Mouse (Mus musculus) midbrain, embryonic 15.5 days (tissue): ENCODE data around the gene Lpin2. TPM values are rescaled to one million over a fixed set of nuclear protein-coding genes. Genes with fewer than 3 reads are reported as not detected.

Source experiments
- ATAC-seq: fragments of 200-750 bp; cut with Nextera tagmentation; replicated peaks from 2 replicates; pipeline ENCODE4 v1.8.0; 2017; ENCODE audit warnings: moderate TSS enrichment
- H3K27ac ChIP-seq: fragments of 300-500 bp; sonication (generic); 2 replicates; pipeline ENCODE4 v1.5.1; 2015; ENCODE audit warnings: mild to moderate bottlenecking, inconsistent platforms
- H3K27me3 ChIP-seq: fragments of 300-500 bp; sonication (generic); replicated peaks from 2 replicates; pipeline ENCODE4 v1.6.1; 2015; ENCODE audit warnings: inconsistent platforms
- H3K36me3 ChIP-seq: fragments of 300-500 bp; sonication (generic); replicated peaks from 2 replicates; pipeline ENCODE4 v1.6.1; 2015; ENCODE audit warnings: inconsistent platforms
- H3K4me1 ChIP-seq: fragments of 300-500 bp; sonication (generic); 2 replicates; pipeline ENCODE4 v1.6.1; 2015; ENCODE audit warnings: inconsistent platforms
- H3K4me2 ChIP-seq: fragments of 300-500 bp; sonication (generic); 2 replicates; pipeline ENCODE4 v1.6.1; 2015; ENCODE audit warnings: inconsistent platforms, mild to moderate bottlenecking, moderate library complexity
- H3K4me3 ChIP-seq: fragments of 300-500 bp; sonication (generic); 2 replicates; pipeline ENCODE4 v1.5.1; 2015; ENCODE audit warnings: mild to moderate bottlenecking, inconsistent platforms
- H3K9ac ChIP-seq: fragments of 300-500 bp; sonication (generic); 2 replicates; pipeline ENCODE4 v1.6.1; 2015; ENCODE audit warnings: mild to moderate bottlenecking, inconsistent platforms
- H3K9me3 ChIP-seq: fragments of 300-500 bp; sonication (generic); 2 replicates; pipeline ENCODE4 v1.6.1; 2016; ENCODE audit warnings: inconsistent platforms
- WGBS: fragments of 180-500 bp; shearing (Covaris S2); methylation state at CpG from one replicate; pipeline ENCODE4 v1.1.7; 2015; ENCODE audit warnings: mixed read lengths; 5-methylcytosine and 5-hydroxymethylcytosine counted together
- polyA plus RNA-seq: library from polyadenylated mRNA; unstranded; fragments of >200 nt; fragmentation: Nextera tagmentation; extraction: Ambion mirVana; gene quantifications from 2 replicates; pipeline ENCODE4 v1.2.1, GENCODE M21; 2015

Lpin2 gene
- polyA plus RNA-seq, 1 experiment from 2014 or later, result 47.6 TPM

DNA sequence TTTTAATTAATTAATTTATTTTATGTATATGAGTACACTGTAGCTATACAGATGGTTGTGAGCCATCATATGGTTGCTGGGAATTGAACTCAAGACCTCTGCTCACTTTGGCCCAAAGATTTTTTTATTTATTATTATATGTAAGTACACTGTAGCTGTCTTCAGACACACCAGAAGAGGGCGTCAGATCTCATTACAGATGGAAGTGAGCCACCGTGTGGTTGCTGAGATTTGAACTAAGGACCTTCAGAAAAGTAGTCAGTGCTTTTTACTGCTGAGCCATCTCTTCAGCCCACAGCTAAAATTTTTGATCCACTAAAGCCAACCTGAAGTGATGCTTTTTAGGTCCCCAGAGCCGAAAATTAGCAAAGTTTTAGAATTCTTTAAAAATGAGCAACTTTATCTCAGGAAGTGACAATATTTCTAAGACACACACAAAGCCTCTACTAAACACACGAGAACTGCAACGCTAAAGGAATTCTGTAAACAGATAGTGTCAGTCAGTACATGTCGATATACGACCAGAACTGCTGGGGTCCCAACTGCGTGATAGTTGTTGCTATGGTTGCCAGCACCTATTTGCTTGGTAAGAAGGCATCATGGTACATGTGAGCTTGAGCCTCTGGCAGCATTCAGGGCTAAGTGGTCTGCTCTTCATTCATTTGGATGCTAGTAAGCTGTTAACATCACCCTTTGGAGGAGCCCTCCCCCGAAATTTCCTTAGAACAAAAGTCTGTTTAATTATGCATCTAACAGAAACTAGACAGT lies 45.0 kb downstream of the Lpin2 start:
- Histone ChIP-seq H3K27ac (no peak overlapping the region), H3K27me3 (no peaks in the 10 kb centered on the region), H3K4me1 (no peaks in the 10 kb centered on the region), H3K36me3 (no peaks in the 10 kb centered on the region; the same call in 1 of the 2 replicates), H3K4me3 (no peak overlapping the region), H3K9ac (no peak overlapping the region), H3K9me3 (no peaks in the 10 kb centered on the region), H3K4me2 (no peak overlapping the region)
- ATAC-seq, result no peak
- WGBS, result 84% methylated on average over 9 of the region's 9 CpGs

- ATAC-seq, result no peak
- Histone ChIP-seq H3K36me3 (no peaks in the 10 kb centered on the region; the same call in 1 of the 2 replicates), H3K9me3 (no peaks in the 10 kb centered on the region), H3K9ac (no peak overlapping the region), H3K4me1 (no peaks in the 10 kb centered on the region), H3K27ac (no peak overlapping the region), H3K4me2 (no peak overlapping the region), H3K27me3 (no peaks in the 10 kb centered on the region), H3K4me3 (no peak overlapping the region)
- 85% methylated on average over 7 of the region's 7 CpGs for WGBS
Measured at GRCm38 (mm10) chr17:71228651-71229050, 46.3 kb downstream of the Lpin2 start.

- Histone ChIP-seq H3K4me3 (no peak overlapping the region), H3K4me2 (no peak overlapping the region), H3K27me3 (no peaks in the 10 kb centered on the region), H3K36me3 (no peaks in the 10 kb centered on the region; the same call in 1 of the 2 replicates), H3K4me1 (no peaks in the 10 kb centered on the region), H3K9ac (no peak overlapping the region), H3K9me3 (no peaks in the 10 kb centered on the region), H3K27ac (peak overlapping the region; percentile 70)
- WGBS, result 67% methylated on average over 9 of the region's 9 CpGs
- ATAC-seq, result peak; percentile 75
Measured at GRCm38 (mm10) chr17:71230108-71230709, 47.8 kb downstream of the Lpin2 start.

DNA sequence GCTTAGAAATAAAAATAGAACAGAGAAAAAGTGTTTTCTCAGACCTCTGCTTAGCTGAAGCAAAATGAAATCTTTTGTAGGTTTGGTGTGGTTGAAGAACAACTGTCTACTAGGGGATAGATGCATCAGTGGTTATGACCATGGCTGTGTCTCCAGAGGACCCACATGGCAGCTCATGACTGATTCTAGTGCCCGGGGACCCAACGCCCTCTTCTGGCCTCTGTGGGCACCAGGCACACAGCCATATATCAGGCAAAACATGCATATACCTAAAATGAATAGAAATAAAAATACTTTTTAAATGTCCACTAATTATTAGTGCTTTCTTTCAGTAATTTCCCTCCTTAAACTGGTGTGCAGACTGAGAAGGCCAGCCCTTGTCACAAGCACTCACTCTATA lies 49.6 kb downstream of the Lpin2 start:
- H3K27me3 ChIP-seq, result no peaks in the 10 kb centered on the region
- no peak overlapping the region for H3K9ac ChIP-seq
- no peaks in the 10 kb centered on the region for H3K9me3 ChIP-seq
- WGBS, result 91% methylated on average over 2 of the region's 2 CpGs
- no peak overlapping the region for H3K4me3 ChIP-seq
- H3K27ac ChIP-seq, result no peak overlapping the region
- H3K4me2 ChIP-seq, result no peak overlapping the region
- ATAC-seq, result no peak
- H3K36me3 ChIP-seq, result no peaks in the 10 kb centered on the region; the same call in 1 of the 2 replicates
- no peaks in the 10 kb centered on the region for H3K4me1 ChIP-seq

GRCm38 (mm10) chr17:71233210-71233609 lies 50.9 kb downstream of the Lpin2 start:
- Histone ChIP-seq H3K4me1 (no peaks in the 10 kb centered on the region), H3K9me3 (no peaks in the 10 kb centered on the region), H3K27ac (no peak overlapping the region), H3K4me2 (no peak overlapping the region), H3K27me3 (no peaks in the 10 kb centered on the region), H3K9ac (no peak overlapping the region), H3K36me3 (peaks cover 8% of the 10 kb centered on the region), H3K4me3 (no peak overlapping the region)
- ATAC-seq, result no peak
- WGBS, result 94% methylated on average over 4 of the region's 4 CpGs

- Histone ChIP-seq H3K4me2 (no peak overlapping the region), H3K4me1 (no peaks in the 10 kb centered on the region), H3K4me3 (no peak overlapping the region), H3K9ac (no peak overlapping the region), H3K36me3 (peaks cover 11% of the 10 kb centered on the region), H3K27ac (no peak overlapping the region), H3K27me3 (no peaks in the 10 kb centered on the region), H3K9me3 (no peaks in the 10 kb centered on the region)
- ATAC-seq, result no peak
- 86% methylated on average over 12 of the region's 12 CpGs for WGBS
Measured at GRCm38 (mm10) chr17:71234041-71234594, 51.8 kb downstream of the Lpin2 start.

- Histone ChIP-seq H3K27ac (no peak overlapping the region), H3K4me1 (no peaks in the 10 kb centered on the region), H3K4me3 (no peak overlapping the region), H3K9me3 (no peaks in the 10 kb centered on the region), H3K27me3 (no peaks in the 10 kb centered on the region), H3K36me3 (peaks cover 14% of the 10 kb centered on the region), H3K4me2 (no peak overlapping the region), H3K9ac (no peak overlapping the region)
- no peak for ATAC-seq
- 86% methylated on average over 12 of the region's 12 CpGs for WGBS
Measured at GRCm38 (mm10) chr17:71235229-71235958, 53.0 kb downstream of the Lpin2 start.

- 93% methylated on average over 7 of the region's 7 CpGs for WGBS
Measured at GRCm38 (mm10) chr17:71238494-71238893, 56.1 kb downstream of the Lpin2 start.

DNA sequence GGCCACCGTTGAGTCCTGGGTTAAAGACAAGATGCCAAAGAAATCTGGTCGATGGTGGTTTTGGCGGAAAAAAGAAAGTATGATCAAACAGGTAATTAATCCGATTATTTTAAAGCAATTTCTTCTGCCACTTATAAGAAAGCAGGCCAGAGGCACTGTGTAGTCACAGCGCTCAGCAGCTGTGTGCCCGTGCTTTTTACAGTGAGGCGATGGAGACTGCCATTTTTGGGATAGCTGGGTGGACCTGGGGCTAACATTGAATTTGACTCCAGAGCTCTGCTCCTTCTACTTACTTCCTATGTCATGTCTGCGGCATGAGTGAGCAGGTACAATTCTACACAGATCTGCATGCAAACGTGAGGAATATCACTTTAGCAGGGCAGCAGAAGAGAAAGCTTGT lies 58.5 kb downstream of the Lpin2 start:
- ATAC-seq, result no peak
- no peaks in the 10 kb centered on the region for H3K4me1 ChIP-seq
- peaks cover 41% of the 10 kb centered on the region for H3K36me3 ChIP-seq

More at GRCm38 (mm10) chr17:71238494-71238893, 56.1 kb downstream of the Lpin2 start:
- H3K4me1 ChIP-seq, result no peaks in the 10 kb centered on the region
- H3K4me3 ChIP-seq, result no peak overlapping the region
- no peak overlapping the region for H3K27ac ChIP-seq
- no peaks in the 10 kb centered on the region for H3K27me3 ChIP-seq
- no peak overlapping the region for H3K9ac ChIP-seq
- H3K36me3 ChIP-seq, result peaks cover 26% of the 10 kb centered on the region
- ATAC-seq, result no peak
- no peaks in the 10 kb centered on the region for H3K9me3 ChIP-seq
- no peak overlapping the region for H3K4me2 ChIP-seq

GRCm38 (mm10) chr17:71242666-71243065 lies 60.3 kb downstream of the Lpin2 start:
- 96% methylated on average over 7 of the region's 7 CpGs for WGBS
- no peak overlapping the region for H3K4me2 ChIP-seq
- H3K9ac ChIP-seq, result no peak overlapping the region
- no peak overlapping the region for H3K4me3 ChIP-seq
- ATAC-seq, result no peak
- no peaks in the 10 kb centered on the region for H3K9me3 ChIP-seq
- peaks cover 50% of the 10 kb centered on the region for H3K36me3 ChIP-seq
- no peaks in the 10 kb centered on the region for H3K4me1 ChIP-seq
- H3K27ac ChIP-seq, result no peak overlapping the region
- H3K27me3 ChIP-seq, result no peaks in the 10 kb centered on the region

More for the DNA sequence above, 58.5 kb downstream of the Lpin2 start:
- H3K9me3 ChIP-seq, result no peaks in the 10 kb centered on the region
- no peaks in the 10 kb centered on the region for H3K27me3 ChIP-seq
- 94% methylated on average over 9 of the region's 9 CpGs for WGBS
- no peak overlapping the region for H3K9ac ChIP-seq
- no peak overlapping the region for H3K4me2 ChIP-seq
- H3K4me3 ChIP-seq, result no peak overlapping the region
- no peak overlapping the region for H3K27ac ChIP-seq

DNA sequence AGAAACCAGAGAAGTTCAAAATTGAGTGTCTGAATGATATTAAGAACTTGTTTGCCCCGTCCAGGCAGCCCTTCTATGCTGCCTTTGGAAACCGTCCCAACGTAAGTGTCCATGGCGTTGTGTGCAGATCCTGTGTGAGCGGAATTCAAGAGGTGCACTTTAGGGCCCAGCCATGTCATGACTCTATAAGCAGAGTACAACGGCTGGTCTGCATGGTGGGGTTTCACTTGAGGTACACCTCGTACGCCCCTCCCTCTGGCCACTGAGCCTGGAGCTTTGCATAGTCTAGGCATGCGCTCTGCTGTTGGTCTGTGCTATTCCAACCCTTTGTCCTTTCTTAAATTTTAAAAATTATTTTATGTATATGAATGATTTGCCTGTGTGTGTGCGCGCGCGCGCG lies 62.8 kb downstream of the Lpin2 start:
- H3K4me3 ChIP-seq, result no peak overlapping the region
- H3K4me1 ChIP-seq, result no peaks in the 10 kb centered on the region
- no peak overlapping the region for H3K27ac ChIP-seq
- H3K4me2 ChIP-seq, result no peak overlapping the region
- no peaks in the 10 kb centered on the region for H3K9me3 ChIP-seq
- H3K36me3 ChIP-seq, result peaks cover 52% of the 10 kb centered on the region
- 96% methylated on average over 15 of the region's 15 CpGs for WGBS
- H3K9ac ChIP-seq, result no peak overlapping the region
- ATAC-seq, result no peak
- H3K27me3 ChIP-seq, result no peaks in the 10 kb centered on the region

DNA sequence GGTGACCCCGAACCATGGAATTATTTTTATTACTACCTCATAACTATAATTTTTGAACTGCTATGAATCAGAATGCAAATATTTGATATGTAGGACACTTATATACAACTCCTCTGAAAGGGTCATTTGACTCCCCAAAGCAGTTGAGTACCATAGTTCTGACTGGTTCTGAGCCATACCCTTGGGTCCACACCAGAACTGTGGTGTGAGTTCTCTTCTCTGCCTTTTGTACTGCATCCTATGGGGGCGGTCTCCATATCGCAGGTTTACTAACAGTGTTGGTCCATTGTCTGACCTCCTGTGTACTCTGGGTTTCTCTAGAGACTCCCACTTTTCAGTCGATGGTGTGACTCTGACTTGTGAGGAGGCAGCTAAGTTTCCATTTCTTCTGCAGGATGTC lies 63.7 kb downstream of the Lpin2 start:
- Histone ChIP-seq H3K9me3 (no peaks in the 10 kb centered on the region), H3K4me3 (no peak overlapping the region), H3K27ac (no peak overlapping the region), H3K4me1 (no peaks in the 10 kb centered on the region), H3K36me3 (peaks cover 50% of the 10 kb centered on the region), H3K4me2 (no peak overlapping the region), H3K9ac (no peak overlapping the region), H3K27me3 (no peaks in the 10 kb centered on the region)
- 92% methylated on average over 4 of the region's 4 CpGs for WGBS
- ATAC-seq, result no peak
